Mouse (Mus musculus): Measurements from ENCODE around the gene Tcea3. TPM values are rescaled to one million over a fixed set of nuclear protein-coding genes. Genes with fewer than 3 reads are reported as not detected.

Gene Tcea3
- 1.2 and 1.6 TPM in 2 replicates for total RNA-seq (2017)

GRCm38 (mm10) chr4:136247729-136248463 is at the start of gene Tcea3:
Tcea3 (plus strand) TSS chr4:136247729.
- no peak for ATAC-seq (ENCODE audit: extremely low read depth, insufficient number of reproducible peaks, low FRiP score, poor library complexity, severe bottlenecking)

GRCm38 (mm10) chr4:136198846-136199245 is 48.7 kb upstream of the Tcea3 start:
- no peak for ATAC-seq (ENCODE audit: extremely low read depth, insufficient number of reproducible peaks, low FRiP score, poor library complexity, severe bottlenecking)

GRCm38 (mm10) chr4:136199562-136200292 is 47.8 kb upstream of the Tcea3 start:
- peak; percentile 69 for ATAC-seq (ENCODE audit: extremely low read depth, insufficient number of reproducible peaks, low FRiP score, poor library complexity, severe bottlenecking)

- no peak for ATAC-seq (ENCODE audit: extremely low read depth, insufficient number of reproducible peaks, low FRiP score, poor library complexity, severe bottlenecking)
Measured at GRCm38 (mm10) chr4:136202509-136202908, 45.0 kb upstream of the Tcea3 start.

- ATAC-seq (ENCODE audit: extremely low read depth, insufficient number of reproducible peaks, low FRiP score, poor library complexity, severe bottlenecking): no peak
Measured at GRCm38 (mm10) chr4:136204775-136205174, 42.8 kb upstream of the Tcea3 start.

GRCm38 (mm10) chr4:136206033-136206893 is 41.3 kb upstream of the Tcea3 start, which contains the start of gene Asap3:
Asap3 (plus strand) TSS chr4:136206365.
- peak; percentile 73 for ATAC-seq (ENCODE audit: extremely low read depth, insufficient number of reproducible peaks, low FRiP score, poor library complexity, severe bottlenecking)

- no peak for ATAC-seq (ENCODE audit: extremely low read depth, insufficient number of reproducible peaks, low FRiP score, poor library complexity, severe bottlenecking)
Measured at GRCm38 (mm10) chr4:136206943-136207342, 40.6 kb upstream of the Tcea3 start.

GRCm38 (mm10) chr4:136210931-136211330 is 36.6 kb upstream of the Tcea3 start:
- no peak for ATAC-seq (ENCODE audit: extremely low read depth, insufficient number of reproducible peaks, low FRiP score, poor library complexity, severe bottlenecking)

GRCm38 (mm10) chr4:136213629-136214028 is 33.9 kb upstream of the Tcea3 start:
- no peak for ATAC-seq (ENCODE audit: extremely low read depth, insufficient number of reproducible peaks, low FRiP score, poor library complexity, severe bottlenecking)

- ATAC-seq (ENCODE audit: extremely low read depth, insufficient number of reproducible peaks, low FRiP score, poor library complexity, severe bottlenecking): no peak
Measured at GRCm38 (mm10) chr4:136214828-136215227, 32.7 kb upstream of the Tcea3 start.

GRCm38 (mm10) chr4:136215576-136215975 is 32.0 kb upstream of the Tcea3 start:
- ATAC-seq (ENCODE audit: extremely low read depth, insufficient number of reproducible peaks, low FRiP score, poor library complexity, severe bottlenecking): no peak

GRCm38 (mm10) chr4:136217063-136217462 is 30.5 kb upstream of the Tcea3 start:
- ATAC-seq (ENCODE audit: extremely low read depth, insufficient number of reproducible peaks, low FRiP score, poor library complexity, severe bottlenecking): no peak

GRCm38 (mm10) chr4:136218595-136219214 is 28.8 kb upstream of the Tcea3 start:
- no peak for ATAC-seq (ENCODE audit: extremely low read depth, insufficient number of reproducible peaks, low FRiP score, poor library complexity, severe bottlenecking)

GRCm38 (mm10) chr4:136220133-136220775 is 27.3 kb upstream of the Tcea3 start:
- ATAC-seq (ENCODE audit: extremely low read depth, insufficient number of reproducible peaks, low FRiP score, poor library complexity, severe bottlenecking): no peak

GRCm38 (mm10) chr4:136223549-136224239 is 23.8 kb upstream of the Tcea3 start:
- ATAC-seq (ENCODE audit: extremely low read depth, insufficient number of reproducible peaks, low FRiP score, poor library complexity, severe bottlenecking): no peak

GRCm38 (mm10) chr4:136224240-136224559 is 23.3 kb upstream of the Tcea3 start:
- ATAC-seq (ENCODE audit: extremely low read depth, insufficient number of reproducible peaks, low FRiP score, poor library complexity, severe bottlenecking): no peak

GRCm38 (mm10) chr4:136224677-136225460 is 22.7 kb upstream of the Tcea3 start:
- ATAC-seq (ENCODE audit: extremely low read depth, insufficient number of reproducible peaks, low FRiP score, poor library complexity, severe bottlenecking): no peak

Measured in neutrophil, adult 5-6 weeks (primary cell).